Comparison of ENCODE assay signal across 28 mouse cellular contexts in the genomic region with DNA sequence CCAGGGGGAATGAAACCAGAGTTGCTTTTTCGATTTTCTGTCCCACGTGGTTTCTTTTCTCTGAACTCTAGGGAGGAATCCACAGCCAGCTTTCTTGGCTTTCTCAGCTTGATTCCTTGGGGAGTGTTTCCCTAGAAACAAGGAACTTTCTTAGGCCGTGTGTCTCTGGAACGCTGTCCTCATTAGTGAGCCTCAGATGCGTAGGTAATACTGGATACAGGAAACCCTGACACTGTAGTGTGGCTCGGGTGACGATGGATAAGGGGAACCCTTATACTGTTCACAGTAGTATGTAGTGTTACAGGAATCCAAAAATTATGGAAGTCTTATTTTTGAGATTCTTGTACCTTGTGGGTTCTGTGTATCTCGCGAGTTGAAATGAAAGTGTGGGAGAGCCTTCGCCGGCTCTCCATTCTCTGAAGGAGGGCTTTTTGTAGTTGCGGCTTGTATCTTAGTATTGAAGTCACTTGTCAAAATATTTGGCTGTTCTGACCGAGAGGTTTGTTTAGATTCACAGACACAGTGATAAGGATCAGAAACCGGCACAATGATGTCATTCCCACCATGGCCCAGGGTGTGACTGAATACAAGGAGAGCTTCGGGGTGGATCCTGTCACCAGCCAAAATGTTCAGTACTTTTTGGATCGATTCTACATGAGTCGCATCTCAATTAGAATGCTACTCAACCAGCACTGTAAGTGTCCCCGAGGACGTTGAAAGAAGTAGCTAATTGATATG. TPM values are rescaled to one million over a fixed set of nuclear protein-coding genes. Genes with fewer than 3 reads are reported as not detected.
DNase-seq lines count a peak whose midpoint lies in the region; ATAC-seq and TF ChIP-seq lines count a peak whose summit lies in the region.
"Had no signal": no experiment of that assay in that cellular context is flagged by ENCODE, and none has a peak within 500 bp of the region (broad histone marks: within the 10 kb centered on the region; RNA-seq: fewer than 3 reads in every experiment).

No protein-coding gene starts in this region.

- H3K27ac ChIP-seq in forebrain, embryonic 14.5 days (ENCODE audit: low read depth, low read length) = no peak overlapping the region
- no peak overlapping the region for H3K27ac ChIP-seq in forebrain, embryonic 16.5 days (ENCODE audit: low read length)
- peak overlapping the region; percentile 38; the same call in 1 of the 2 replicates for H3K27ac ChIP-seq in left cerebral cortex, adult 2 months
- H3K27ac ChIP-seq: embryonic facial prominence, embryonic 13.5 days; forebrain, embryonic 12.5 days; heart, adult 2 months; hindbrain, embryonic 14.5 days; limb, embryonic 10.5 days; limb, embryonic 15.5 days; liver, embryonic 13.5 days; macrophage; midbrain, embryonic 15.5 days had no signal

- H3K4me3 ChIP-seq in forebrain, embryonic 14.5 days (ENCODE audit: low read depth, low read length) = no peak overlapping the region
- H3K4me3 ChIP-seq in forebrain, embryonic 16.5 days (replicated peaks; ENCODE audit: low read length) = no peak overlapping the region
- peak overlapping the region; percentile 11; the same call in 1 of the 2 replicates for H3K4me3 ChIP-seq in left cerebral cortex, adult 2 months
- H3K4me3 ChIP-seq in lung, adult 2 months (replicated peaks; ENCODE audit: extremely low read depth, low read depth, low read length) = peak overlapping the region; percentile 52
- H3K4me3 ChIP-seq: embryonic facial prominence, embryonic 13.5 days; forebrain, embryonic 12.5 days; heart, adult 2 months; heart, embryonic 12.5 days; limb, embryonic 10.5 days; limb, embryonic 15.5 days; liver, embryonic 13.5 days; midbrain, embryonic 15.5 days had no signal

- intact Hi-C loops in left cerebral cortex, adult 2 months (cut with DNase I) = no loop called here

- WGBS in forebrain, embryonic 14.5 days = 66% methylated on average over 19 of the region's 19 CpGs
- WGBS in forebrain, embryonic 16.5 days = 49% methylated on average over 19 of the region's 19 CpGs
- WGBS in lung, adult 2 months = 47% methylated on average over 19 of the region's 19 CpGs

- DNase-seq in forebrain, embryonic 14.5 days (ENCODE audit: low spot score) = no peak
- DNase-seq in left cerebral cortex, adult 2 months (ENCODE audit: extremely low spot score in 1 of 2, low spot score in 2 of 2) = no peak
- no peak for DNase-seq in left cerebral cortex, adult 18-20 months (ENCODE audit: low spot score in 2 of 2)
- no peak for DNase-seq in lung, adult 2 months
- DNase-seq in lung, postnatal 36 days = peak; percentile 75
- DNase-seq in spleen, postnatal 10 days (ENCODE audit: low spot score in 2 of 2) = no peak
- DNase-seq: adrenal gland, postnatal 25 days; cerebellum, adult 2 months; cerebellum, postnatal 36 days; embryo, embryonic 11 days; gastrocnemius, postnatal 14 days; heart, adult 2 months; kidney, adult 11 months; kidney, postnatal 25 days; liver, embryonic 13.5 days; right cerebral cortex, adult 18-20 months; spleen, adult 18-20 months; thymus, postnatal 4 days had no signal

- TF ChIP-seq CTCF in left cerebral cortex, adult 2 months (IDR thresholded peaks at IDR 0.05) = no peak
- no peak for TF ChIP-seq CTCF in lung, adult 2 months (IDR thresholded peaks at IDR 0.05; ENCODE audit: insufficient read depth, low read length)

- no peaks in the 10 kb centered on the region for H3K27me3 ChIP-seq in forebrain, embryonic 14.5 days (replicated peaks; ENCODE audit: control insufficient read depth, insufficient read depth, low read length)
- no peaks in the 10 kb centered on the region for H3K27me3 ChIP-seq in forebrain, embryonic 16.5 days (replicated peaks; ENCODE audit: control insufficient read depth, insufficient read depth, low read length)
- H3K27me3 ChIP-seq: embryonic facial prominence, embryonic 13.5 days; forebrain, embryonic 12.5 days; heart, embryonic 12.5 days; limb, embryonic 15.5 days; liver, embryonic 13.5 days; midbrain, embryonic 15.5 days had no signal

- ATAC-seq in forebrain, embryonic 14.5 days = no peak
- no peak for ATAC-seq in forebrain, embryonic 16.5 days
- ATAC-seq in megakaryocyte-erythroid progenitor cell, adult 5-6 weeks (replicated peaks; ENCODE audit: low FRiP score, low TSS enrichment, poor library complexity, severe bottlenecking) = no peak
- ATAC-seq: midbrain, embryonic 15.5 days had no signal

- no peaks in the 10 kb centered on the region for H3K4me1 ChIP-seq in forebrain, embryonic 14.5 days (ENCODE audit: control insufficient read depth, insufficient read depth, low read length)
- no peaks in the 10 kb centered on the region for H3K4me1 ChIP-seq in forebrain, embryonic 16.5 days (replicated peaks; ENCODE audit: control insufficient read depth, insufficient read depth, low read length)
- no peaks in the 10 kb centered on the region for H3K4me1 ChIP-seq in lung, adult 2 months (ENCODE audit: control insufficient read depth, insufficient read depth, low read length)
- H3K4me1 ChIP-seq: embryonic facial prominence, embryonic 13.5 days; forebrain, embryonic 12.5 days; limb, embryonic 10.5 days; limb, embryonic 15.5 days; midbrain, embryonic 15.5 days had no signal

- H3K4me2 ChIP-seq in forebrain, embryonic 14.5 days (ENCODE audit: low read length) = 0 out of 2 replicates have a peak overlapping the region, but pooled peaks have one; percentile 2
- no peak overlapping the region for H3K4me2 ChIP-seq in forebrain, embryonic 16.5 days (ENCODE audit: low read length)
- H3K4me2 ChIP-seq: embryonic facial prominence, embryonic 13.5 days; forebrain, embryonic 12.5 days; heart, embryonic 12.5 days; hindbrain, embryonic 14.5 days; limb, embryonic 15.5 days; liver, embryonic 13.5 days; midbrain, embryonic 15.5 days had no signal

- H3K36me3 ChIP-seq in forebrain, embryonic 14.5 days (ENCODE audit: control insufficient read depth, insufficient read depth, low read length) = no peaks in the 10 kb centered on the region; the same call in 1 of the 2 replicates
- 0 out of 2 replicates have a peak, but pooled peaks cover 4% of the 10 kb centered on the region for H3K36me3 ChIP-seq in forebrain, embryonic 16.5 days (ENCODE audit: control insufficient read depth, insufficient read depth)

- no peak overlapping the region for H3K9ac ChIP-seq in forebrain, embryonic 14.5 days (ENCODE audit: low read length)
- H3K9ac ChIP-seq in forebrain, embryonic 16.5 days (replicated peaks; ENCODE audit: low read depth, low read length) = no peak overlapping the region
- H3K9ac ChIP-seq: embryonic facial prominence, embryonic 13.5 days; forebrain, embryonic 12.5 days; heart, embryonic 12.5 days; hindbrain, embryonic 14.5 days; limb, embryonic 15.5 days; liver, embryonic 13.5 days; midbrain, embryonic 15.5 days had no signal

- H3K9me3 ChIP-seq in forebrain, embryonic 14.5 days (replicated peaks; ENCODE audit: control insufficient read depth, low read length) = no peaks in the 10 kb centered on the region
- H3K9me3 ChIP-seq in forebrain, embryonic 16.5 days (ENCODE audit: control insufficient read depth, low read length) = no peaks in the 10 kb centered on the region
- H3K9me3 ChIP-seq: embryonic facial prominence, embryonic 13.5 days; forebrain, embryonic 12.5 days; heart, embryonic 12.5 days; limb, embryonic 10.5 days; limb, embryonic 15.5 days; liver, embryonic 13.5 days; midbrain, embryonic 15.5 days had no signal

- TF ChIP-seq POLR2A in lung, adult 2 months (IDR thresholded peaks at IDR 0.05; ENCODE audit: borderline replicate concordance, extremely low read depth, low read depth, low read length) = no peak

RNA-seq across cellular contexts. Expression of gene Pdk1, which starts 10.1 kb away (rescaled TPM):
- polyA plus RNA-seq in forebrain, embryonic 14.5 days (2014; fragmentation: Nextera tagmentation; extraction: Ambion mirVana) = 20.2 and 22.3 TPM in 2 replicates
- polyA plus RNA-seq in forebrain, embryonic 16.5 days (2015; fragmentation: Nextera tagmentation; extraction: Ambion mirVana) = 24.2 and 27.2 TPM in 2 replicates
- 10 to 100 TPM; 42.4 to 51.1 TPM for total RNA-seq in left cerebral cortex, adult 2 months (2021)
- 10 to 100 TPM; 44.8 to 52.9 TPM for total RNA-seq in left cerebral cortex, adult 18-20 months (2021)
- 8.6 and 9.3 TPM in 2 replicates for polyA plus RNA-seq in lung, adult 2 months (2012; rRNA removed)
- total RNA-seq in megakaryocyte-erythroid progenitor cell, adult 5-6 weeks (2014; fragmentation: Nextera tagmentation) = 27.9 and 38.7 TPM in 2 replicates
- total RNA-seq in megakaryocyte-erythroid progenitor cell, adult 5-6 weeks (2017) = 61.9 and 66.8 TPM in 2 replicates

Comparison
In these comparisons a context has a peak if more than half of its experiments do, and no peak if none do; other contexts are left out.
1. H3K4me3 ChIP-seq: peak in left cerebral cortex, adult 2 months (single experiment) and lung, adult 2 months (single experiment); none in forebrain, embryonic 14.5 days (single experiment) and forebrain, embryonic 16.5 days (single experiment).